Mouse (Mus musculus): Measurements from ENCODE around the gene Rfx1.

DNA sequence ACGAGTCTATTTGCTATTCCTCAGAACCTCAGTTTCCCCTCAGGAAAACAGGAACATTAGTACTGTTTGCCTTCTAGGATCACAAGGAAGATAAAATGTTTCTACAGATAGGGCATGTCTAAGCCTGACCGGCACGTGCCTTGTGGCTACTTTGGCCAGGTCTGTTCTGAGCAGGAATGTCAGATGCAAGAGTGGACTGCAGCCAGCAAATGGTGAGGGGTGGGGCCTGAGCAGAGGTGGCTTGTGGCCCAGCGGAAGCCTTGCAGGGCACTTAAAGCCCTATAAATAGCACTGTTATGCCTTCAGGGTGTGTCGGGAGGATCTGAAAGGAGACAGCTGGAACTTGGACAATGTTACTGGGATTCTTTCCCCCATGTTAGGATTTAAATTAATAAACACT is 43.5 kb upstream of the Rfx1 start:
- no peak for TF ChIP-seq POLR2A (IDR thresholded peaks at IDR 0.05; ENCODE audit: low read depth, low read length)
- TF ChIP-seq CTCF (IDR thresholded peaks at IDR 0.05; ENCODE audit: extremely low read depth, insufficient read depth, insufficient read length, insufficient replicate concordance): no peak
